Mouse (Mus musculus): Measurements from ENCODE around the gene Zfp94. TPM values are rescaled to one million over a fixed set of nuclear protein-coding genes. Genes with fewer than 3 reads are reported as not detected.
A peak's percentile ranks its signal among the peaks of the same experiment; 100 is the strongest.

The Zfp94 gene
- polyA plus RNA-seq, 1 experiment from 2014 or later, result 24.7 TPM

DNA sequence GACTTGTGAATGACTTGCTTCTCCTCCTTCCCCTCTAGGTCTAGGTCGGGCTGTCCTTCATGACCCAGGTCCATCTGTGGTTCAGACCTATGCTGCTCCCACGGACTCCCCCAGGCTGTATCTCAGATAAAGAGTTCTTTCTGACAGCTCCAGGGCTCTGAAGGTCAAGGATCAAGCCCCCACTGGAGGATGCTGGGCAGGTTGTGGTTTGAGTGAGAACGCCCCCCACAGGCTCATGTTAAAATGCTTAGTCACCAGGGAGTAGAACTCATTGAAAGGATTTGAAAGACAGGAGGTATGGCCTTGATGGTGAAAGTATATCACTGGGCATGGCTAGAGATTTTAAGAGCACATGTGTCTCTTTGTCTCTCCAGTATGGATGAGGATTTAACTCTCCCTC, 47.2 kb downstream of the Zfp94 start:
- no peaks in the 10 kb centered on the region for H3K27me3 ChIP-seq
- peaks cover 6% of the 10 kb centered on the region for H3K36me3 ChIP-seq
- H3K9ac ChIP-seq (replicated peaks), result no peak overlapping the region
- WGBS, result 81% methylated on average over 3 of the region's 3 CpGs
- no peak overlapping the region for H3K4me2 ChIP-seq (replicated peaks)
- no peak for ATAC-seq (replicated peaks)
- H3K4me3 ChIP-seq, result no peak overlapping the region
- peaks cover 12% of the 10 kb centered on the region for H3K4me1 ChIP-seq
- no peaks in the 10 kb centered on the region for H3K9me3 ChIP-seq
- H3K27ac ChIP-seq (replicated peaks), result no peak overlapping the region

DNA sequence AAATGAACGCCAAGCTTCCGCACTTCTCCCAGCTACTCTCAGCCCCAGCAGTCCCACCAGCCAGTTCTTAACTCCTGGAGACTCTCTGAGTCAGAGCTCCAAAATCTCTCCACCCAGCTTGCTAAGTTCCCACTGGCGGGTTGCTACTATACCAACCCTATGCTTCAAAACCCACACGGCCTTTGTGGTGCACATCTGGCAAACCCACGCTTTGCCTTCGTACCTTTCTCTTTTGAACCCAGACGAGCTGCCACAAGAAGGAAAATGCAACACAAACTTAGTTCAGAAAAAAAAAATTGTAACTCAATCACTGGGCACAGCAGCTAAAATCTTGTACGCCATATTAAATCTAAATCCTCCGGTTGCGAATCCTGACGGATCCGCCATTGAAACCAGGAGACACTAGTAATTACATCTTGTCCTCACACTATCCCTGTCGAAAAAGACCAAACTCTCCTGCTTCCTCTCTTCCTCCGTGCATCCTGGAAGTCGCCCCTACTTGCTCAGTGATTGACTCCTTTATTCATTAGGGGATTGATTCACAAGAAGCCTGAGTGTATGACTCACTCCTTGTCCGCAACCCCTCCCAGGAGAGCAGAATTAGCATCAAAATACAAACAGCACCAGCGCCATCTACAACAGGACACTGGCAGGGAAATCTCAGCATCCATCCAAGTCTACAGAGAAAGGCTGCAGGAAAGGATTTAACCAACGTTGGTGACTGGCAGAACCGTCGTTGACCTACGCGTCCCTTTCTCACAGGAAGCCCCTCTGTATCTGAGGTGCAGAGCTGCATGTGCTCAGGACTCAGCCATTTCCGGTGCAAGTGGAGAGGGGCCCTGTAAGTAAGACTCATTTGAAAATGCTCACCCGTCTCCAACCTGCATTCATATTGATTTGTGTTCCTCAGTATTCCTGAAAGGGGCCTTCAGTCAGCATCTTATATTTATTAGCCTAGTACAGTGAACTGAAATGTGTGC, 48.0 kb downstream of the Zfp94 start:
- no peak overlapping the region for H3K4me3 ChIP-seq
- WGBS, result 62% methylated on average over 24 of the region's 24 CpGs

GRCm38 (mm10) chr7:24260000-24260312, 56.5 kb downstream of the Zfp94 start:
- Histone ChIP-seq H3K4me3 (no peak overlapping the region), H3K27ac (replicated peaks) (no peak overlapping the region), H3K9ac (replicated peaks) (no peak overlapping the region), H3K27me3 (no peaks in the 10 kb centered on the region), H3K36me3 (peaks cover 20% of the 10 kb centered on the region), H3K9me3 (no peaks in the 10 kb centered on the region), H3K4me2 (replicated peaks) (no peak overlapping the region), H3K4me1 (peaks cover 13% of the 10 kb centered on the region)
- 91% methylated on average over 4 of the region's 4 CpGs for WGBS
- no peak for ATAC-seq (replicated peaks)

More for the DNA sequence above, 48.0 kb downstream of the Zfp94 start:
- no peak for ATAC-seq (replicated peaks)
- no peak overlapping the region for H3K27ac ChIP-seq (replicated peaks)
- no peaks in the 10 kb centered on the region for H3K27me3 ChIP-seq
- H3K9ac ChIP-seq (replicated peaks), result no peak overlapping the region
- H3K4me2 ChIP-seq (replicated peaks), result no peak overlapping the region
- H3K36me3 ChIP-seq, result peaks cover under 1% of the 10 kb centered on the region
- H3K4me1 ChIP-seq, result peaks cover 12% of the 10 kb centered on the region
- no peaks in the 10 kb centered on the region for H3K9me3 ChIP-seq

DNA sequence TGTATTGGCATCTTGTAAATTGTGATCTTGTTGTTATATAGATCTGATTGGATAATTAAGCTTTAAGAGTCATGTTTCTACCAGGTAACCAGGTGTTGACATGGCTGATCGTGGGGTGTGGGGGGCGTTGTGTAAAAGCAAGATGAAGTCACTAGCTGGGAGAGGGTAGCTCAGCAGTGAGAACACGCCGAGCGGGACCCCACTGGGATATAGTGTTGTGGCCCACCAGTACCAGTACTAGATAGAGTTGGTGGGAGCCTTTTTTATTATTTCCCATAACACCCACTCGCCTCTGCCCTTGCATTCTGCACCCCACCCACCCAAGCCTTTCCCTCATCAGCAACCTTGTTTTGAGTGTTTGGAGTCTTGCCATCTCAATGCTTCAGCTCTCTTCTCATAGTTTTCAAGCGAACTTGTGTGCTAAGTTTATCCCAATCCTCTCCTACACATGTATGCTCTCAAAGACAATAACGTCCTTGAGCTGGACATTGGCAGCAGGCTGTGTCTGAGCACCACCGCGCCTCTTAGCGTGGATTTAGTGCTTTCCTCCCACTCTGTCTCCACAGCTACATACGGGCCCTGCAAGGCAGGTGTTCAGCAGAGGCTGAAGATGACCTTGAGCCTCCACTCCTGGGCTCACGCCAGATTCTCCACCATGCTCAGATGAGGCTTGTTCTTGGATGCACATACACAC, 57.0 kb downstream of the Zfp94 start:
- Histone ChIP-seq H3K4me2 (replicated peaks) (no peak overlapping the region), H3K4me1 (peaks cover 15% of the 10 kb centered on the region), H3K9me3 (no peaks in the 10 kb centered on the region), H3K27ac (replicated peaks) (no peak overlapping the region), H3K9ac (replicated peaks) (no peak overlapping the region), H3K4me3 (no peak overlapping the region), H3K27me3 (no peaks in the 10 kb centered on the region), H3K36me3 (peaks cover 20% of the 10 kb centered on the region)
- WGBS, result 91% methylated on average over 13 of the region's 13 CpGs
- ATAC-seq (replicated peaks), result no peak

DNA sequence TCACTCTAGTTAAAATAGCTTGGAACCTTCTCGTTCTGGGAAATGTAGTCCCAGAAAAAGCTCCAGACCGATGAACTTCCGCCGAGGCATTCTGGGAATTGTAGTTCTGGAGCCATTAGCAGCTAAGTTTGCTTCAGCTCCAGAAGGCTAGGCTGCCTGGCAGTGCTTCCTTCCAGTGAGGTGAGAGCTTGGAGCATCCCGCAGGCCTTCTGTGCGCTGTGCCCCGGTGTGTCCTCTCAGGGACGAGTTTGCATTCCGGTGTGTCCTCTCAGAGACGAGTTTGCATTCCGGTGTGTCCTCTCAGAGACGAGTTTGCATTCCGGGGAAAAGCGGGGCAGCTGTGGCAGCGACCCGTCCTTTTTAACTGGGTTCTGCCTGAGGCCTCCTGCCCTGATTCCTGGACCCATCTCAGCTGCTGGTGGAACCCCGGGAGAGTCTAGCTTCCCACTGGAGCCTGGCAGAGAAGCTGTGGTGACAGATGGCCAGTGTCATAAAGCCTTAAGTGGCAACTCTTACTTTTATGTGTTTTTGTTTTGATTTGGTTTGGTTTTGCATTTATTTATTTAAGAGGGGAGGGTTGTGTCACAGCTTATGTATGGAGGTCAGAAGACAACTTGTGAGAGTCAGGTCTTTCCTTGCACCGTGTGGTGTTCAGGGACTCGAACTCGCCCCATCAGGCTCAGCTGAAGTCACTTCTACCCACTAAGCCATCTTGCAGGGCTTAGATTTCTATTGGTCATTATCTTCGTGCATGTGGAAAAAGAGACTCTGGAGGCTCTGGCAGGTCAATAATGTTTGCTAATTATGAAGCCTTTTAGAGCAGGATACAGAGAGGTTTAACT, 61.6 kb downstream of the Zfp94 start, which contains the start of gene Zfp108:
Gene Zfp108, plus strand, starts transcription at position 162 of the 842 bp plus-strand sequence.
- H3K27me3 ChIP-seq, result no peaks in the 10 kb centered on the region
- WGBS, result 20% methylated on average over 21 of the region's 21 CpGs
- peak; percentile 92 for ATAC-seq (replicated peaks)
- H3K9me3 ChIP-seq, result no peaks in the 10 kb centered on the region
- H3K4me1 ChIP-seq, result peaks cover 18% of the 10 kb centered on the region
- peak within 1 kb of the TSS; percentile 63 for H3K9ac ChIP-seq (replicated peaks)
- H3K36me3 ChIP-seq, result no peaks in the 10 kb centered on the region
- H3K4me3 ChIP-seq, result peak within 1 kb of the TSS; percentile 53
- H3K27ac ChIP-seq (replicated peaks), result peak within 1 kb of the TSS; percentile 61
- H3K4me2 ChIP-seq (replicated peaks), result peak within 1 kb of the TSS; percentile 66

DNA sequence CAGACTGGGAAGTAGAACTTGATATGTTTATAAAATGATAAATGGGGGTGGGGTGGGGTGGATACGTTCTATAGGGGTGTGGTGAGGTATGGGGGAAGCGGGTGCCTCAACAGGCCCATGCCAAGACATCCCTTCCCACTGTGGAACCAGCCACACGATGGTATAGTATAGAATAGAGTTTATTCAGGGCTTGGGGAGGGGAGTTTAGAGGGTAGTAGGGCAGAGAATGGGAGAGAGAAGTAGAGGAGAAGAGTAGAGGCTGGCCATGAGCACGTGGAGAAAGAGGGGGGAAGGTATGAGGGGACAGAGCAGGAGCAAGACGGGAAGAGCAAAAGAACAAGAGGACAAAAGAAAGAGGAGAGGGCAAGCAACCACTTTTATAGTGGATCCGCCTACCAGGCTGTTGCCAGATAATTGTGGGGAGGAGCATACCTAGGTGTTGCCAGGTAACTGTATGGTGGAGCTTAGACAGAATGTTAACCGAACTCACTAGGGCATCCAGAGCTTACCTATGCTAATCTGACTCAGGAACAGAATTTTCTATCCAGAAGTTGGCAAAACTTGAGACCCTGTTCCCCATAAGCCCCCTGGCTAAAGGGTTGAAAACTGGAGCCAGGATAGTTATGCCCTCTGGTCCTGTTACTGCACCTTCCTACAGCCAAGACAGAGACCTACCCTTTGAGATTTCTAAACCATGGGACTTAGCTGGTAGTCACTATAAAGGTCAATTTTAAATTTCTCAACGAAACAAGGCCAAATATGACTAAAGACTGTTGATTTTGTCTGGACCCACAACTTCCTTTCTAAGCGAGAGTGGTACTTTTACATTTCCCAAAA, 62.5 kb downstream of the Zfp94 start:
- peak; percentile 76 for ATAC-seq (replicated peaks)
- WGBS, result 60% methylated on average over 9 of the region's 9 CpGs
- Histone ChIP-seq H3K9ac (replicated peaks) (no peak overlapping the region), H3K36me3 (no peaks in the 10 kb centered on the region), H3K4me1 (peaks cover 18% of the 10 kb centered on the region), H3K27ac (replicated peaks) (no peak overlapping the region), H3K4me3 (peak overlapping the region; percentile 53), H3K9me3 (no peaks in the 10 kb centered on the region), H3K4me2 (replicated peaks) (peak overlapping the region; percentile 66), H3K27me3 (no peaks in the 10 kb centered on the region)

Small RNA genes within 50 kb of the gene (microRNA-seq; reads per million reads assigned to microRNA genes)
- not detected for gene Gm27592

Other genes with a start within 250 kb of the Zfp94 start
- gene Zfp180, start 234.7 kb downstream of the Zfp94 start, polyA plus RNA-seq (2015; fragmentation: Nextera tagmentation; extraction: Ambion mirVana), result 35.9 and 39.5 TPM in 2 replicates
- gene Zfp112, start 204.4 kb downstream of the Zfp94 start, polyA plus RNA-seq (2015; fragmentation: Nextera tagmentation; extraction: Ambion mirVana), result 10.4 and 11.0 TPM in 2 replicates
- 23.2 and 27.3 TPM in 2 replicates for gene Zfp235, start 182.5 kb downstream of the Zfp94 start, polyA plus RNA-seq (2015; fragmentation: Nextera tagmentation; extraction: Ambion mirVana)
- 9.0 TPM in 2 replicates for gene Zfp114, start 141.6 kb downstream of the Zfp94 start, polyA plus RNA-seq (2015; fragmentation: Nextera tagmentation; extraction: Ambion mirVana)
- gene Zfp111, start 105.2 kb downstream of the Zfp94 start, polyA plus RNA-seq (2015; fragmentation: Nextera tagmentation; extraction: Ambion mirVana), result 7.0 and 7.6 TPM in 2 replicates
- gene Zfp109, start 79.1 kb downstream of the Zfp94 start, polyA plus RNA-seq (2015; fragmentation: Nextera tagmentation; extraction: Ambion mirVana), result 4.6 and 6.2 TPM in 2 replicates
- 4.1 and 5.3 TPM in 2 replicates for gene Zfp108, start 61.9 kb downstream of the Zfp94 start, polyA plus RNA-seq (2015; fragmentation: Nextera tagmentation; extraction: Ambion mirVana)
- gene Zfp93, start 46.2 kb downstream of the Zfp94 start, polyA plus RNA-seq (2015; fragmentation: Nextera tagmentation; extraction: Ambion mirVana), result 9.3 and 12.1 TPM in 2 replicates
- gene Zfp61, start 15.4 kb downstream of the Zfp94 start, polyA plus RNA-seq (2015; fragmentation: Nextera tagmentation; extraction: Ambion mirVana), result 51.2 and 59.0 TPM in 2 replicates
- not detected in 2 replicates for gene Tescl, start 17.3 kb upstream of the Zfp94 start, polyA plus RNA-seq (2015; fragmentation: Nextera tagmentation; extraction: Ambion mirVana)
- not detected in 2 replicates for gene Lypd5, start 32.5 kb upstream of the Zfp94 start, polyA plus RNA-seq (2015; fragmentation: Nextera tagmentation; extraction: Ambion mirVana)
- gene Kcnn4, start 53.6 kb upstream of the Zfp94 start, polyA plus RNA-seq (2015; fragmentation: Nextera tagmentation; extraction: Ambion mirVana), result 0.56 and 0.63 TPM in 2 replicates
- gene Smg9, start 83.0 kb upstream of the Zfp94 start, polyA plus RNA-seq (2015; fragmentation: Nextera tagmentation; extraction: Ambion mirVana), result 33.4 and 36.6 TPM in 2 replicates
- gene Irgc1, start 135.6 kb upstream of the Zfp94 start, polyA plus RNA-seq (2015; fragmentation: Nextera tagmentation; extraction: Ambion mirVana), result not detected in 2 replicates
- gene Plaur, start 145.8 kb upstream of the Zfp94 start, polyA plus RNA-seq (2015; fragmentation: Nextera tagmentation; extraction: Ambion mirVana), result 1.3 and 1.6 TPM in 2 replicates
- gene Cadm4, start 165.4 kb upstream of the Zfp94 start, polyA plus RNA-seq (2015; fragmentation: Nextera tagmentation; extraction: Ambion mirVana), result 70.1 and 76.4 TPM in 2 replicates
- 296 and 306 TPM in 2 replicates for gene Zfp428, start 190.3 kb upstream of the Zfp94 start, polyA plus RNA-seq (2015; fragmentation: Nextera tagmentation; extraction: Ambion mirVana)
- gene AC161166.1, start 195.8 kb upstream of the Zfp94 start, polyA plus RNA-seq (2015; fragmentation: Nextera tagmentation; extraction: Ambion mirVana), result 1.5 and 1.7 TPM in 2 replicates
- 29.3 and 29.5 TPM in 2 replicates for gene Irgq, start 214.0 kb upstream of the Zfp94 start, polyA plus RNA-seq (2015; fragmentation: Nextera tagmentation; extraction: Ambion mirVana)
- gene Pinlyp, start 229.5 kb upstream of the Zfp94 start, polyA plus RNA-seq (2015; fragmentation: Nextera tagmentation; extraction: Ambion mirVana), result 0.52 TPM in 1 of 2 replicates, not detected in the other
- gene Xrcc1, start 229.6 kb upstream of the Zfp94 start, polyA plus RNA-seq (2015; fragmentation: Nextera tagmentation; extraction: Ambion mirVana), result 69.8 and 79.5 TPM in 2 replicates